Mouse (Mus musculus) B cell, adult 62 days (primary cell): ENCODE data around the gene Pigv. TPM values are rescaled to one million over a fixed set of nuclear protein-coding genes. Genes with fewer than 3 reads are reported as not detected.

Experiments
- total RNA-seq: library from RNA; stranded (reverse); gene quantifications from 4 replicates; pipeline ENCODE4 v1.2.4, GENCODE M21; 2023

Pigv gene
- 15.6 to 23.0 TPM (median 22.3 TPM) in 4 replicates for total RNA-seq

DNA sequence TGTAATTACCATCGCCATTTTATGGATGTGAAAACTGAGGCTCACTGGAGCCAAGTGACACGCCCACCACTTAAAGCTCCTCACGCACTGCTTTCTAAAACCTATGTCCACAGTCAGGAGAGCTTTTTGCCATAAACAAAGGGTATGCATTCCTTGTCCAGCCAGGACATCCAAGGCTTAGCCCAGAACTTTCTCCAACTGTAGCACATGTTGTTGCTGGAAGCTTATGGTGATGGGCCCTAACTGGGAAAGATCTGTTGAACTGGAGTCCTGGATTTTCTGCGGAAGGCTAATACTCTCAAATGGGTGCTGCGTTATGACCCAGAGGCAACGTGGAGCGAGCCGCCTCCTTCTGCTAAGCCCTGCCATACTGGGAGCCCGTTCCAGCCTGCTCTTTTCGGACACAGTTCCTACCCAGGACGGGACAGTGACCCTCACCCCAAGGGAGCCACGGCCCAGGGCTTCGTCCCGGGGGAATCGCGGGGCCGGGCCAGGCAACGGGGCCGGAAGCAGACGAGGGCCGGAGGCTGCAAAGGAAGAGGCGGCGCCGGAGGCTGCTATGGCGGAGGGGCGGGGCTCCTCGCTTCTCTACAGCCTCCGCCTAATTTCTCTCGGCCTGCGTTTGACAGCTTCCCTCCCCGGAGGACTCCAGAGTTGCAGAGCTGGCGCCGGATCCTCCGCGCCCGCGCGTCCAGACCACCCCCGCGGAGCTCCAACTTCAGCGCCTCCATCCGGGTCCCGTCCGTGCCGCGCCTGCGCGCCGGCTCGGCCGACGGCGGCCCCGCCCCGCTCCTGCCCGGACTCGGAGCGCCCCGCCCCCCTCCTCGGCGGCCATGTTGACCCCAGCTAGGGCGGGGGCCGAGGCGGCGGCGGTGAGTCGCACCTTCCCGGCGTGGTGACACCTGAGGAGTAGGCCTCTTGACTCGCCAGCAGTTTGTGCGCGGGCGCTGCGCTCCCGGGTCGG is at the start of gene Pigv:
Gene Pigv, minus strand, starts transcription at position 767 of the 964 bp plus-strand sequence.

DNA sequence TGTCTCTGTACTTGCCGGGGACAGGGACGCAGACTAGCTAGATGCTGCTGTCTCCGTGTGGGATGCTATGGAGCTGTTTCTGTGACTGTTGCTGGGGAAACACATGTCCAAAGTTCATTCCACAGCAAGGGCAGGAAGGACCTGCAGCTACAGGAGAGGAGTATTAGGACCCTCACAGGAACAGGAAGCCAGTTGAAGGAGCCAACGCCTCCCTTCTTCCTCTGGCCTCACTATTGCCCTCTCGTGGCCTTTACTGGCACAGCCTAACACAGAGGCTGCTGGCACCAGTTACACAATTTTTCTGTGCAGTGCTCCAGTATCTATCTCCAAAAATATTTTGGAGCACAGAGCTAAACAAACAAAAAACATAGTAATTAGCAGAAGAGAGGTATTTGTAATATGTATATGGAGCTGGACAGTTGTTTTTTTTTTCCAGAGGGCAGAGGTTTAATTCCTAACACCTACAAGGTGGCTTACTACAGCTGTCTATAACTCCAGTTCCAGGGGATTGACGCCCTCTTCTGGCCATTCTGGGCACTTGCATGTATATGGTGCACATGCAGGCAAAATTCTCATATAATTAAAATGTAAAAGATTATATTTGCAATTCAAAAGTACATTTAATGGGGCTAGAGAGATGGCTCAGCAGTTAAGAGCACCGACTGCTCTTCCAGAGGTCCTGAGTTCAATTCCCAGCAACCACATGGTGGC is 22.3 kb downstream of the Pigv start, which contains the start of gene Zdhhc18:
Gene Zdhhc18, minus strand, starts transcription at position 166 of the 711 bp plus-strand sequence.

Other genes with a start within 250 kb of the Pigv start
- gene Tent5b, start 192.5 kb downstream of the Pigv start, total RNA-seq, result not detected in 4 replicates
- not detected in 4 replicates for gene Trnp1, start 174.1 kb downstream of the Pigv start, total RNA-seq
- 0.24 TPM in 1 of 4 replicates, not detected in the others for gene Kdf1, start 153.7 kb downstream of the Pigv start, total RNA-seq
- gene Nudc, start 126.7 kb downstream of the Pigv start, total RNA-seq, result 95.5 to 116 TPM (median 105 TPM) in 4 replicates
- not detected in 4 replicates for gene Nr0b2, start 119.3 kb downstream of the Pigv start, total RNA-seq
- gene Gpatch3, start 97.9 kb downstream of the Pigv start, total RNA-seq, result 29.0 to 32.7 TPM (median 31.2 TPM) in 4 replicates
- 22.5 to 27.9 TPM (median 25.7 TPM) in 4 replicates for gene Gpn2, start 88.3 kb downstream of the Pigv start, total RNA-seq
- gene Sfn, start 70.5 kb downstream of the Pigv start, total RNA-seq, result 52.4 to 56.8 TPM (median 53.5 TPM) in 4 replicates
- 256 to 275 TPM (median 267 TPM) in 4 replicates for gene Zdhhc18, start 22.5 kb downstream of the Pigv start, total RNA-seq
- gene Arid1a, start 84.1 kb upstream of the Pigv start, total RNA-seq, result 322 to 337 TPM (median 331 TPM) in 4 replicates
- 69.7 to 87.8 TPM (median 78.9 TPM) in 4 replicates for gene Rps6ka1, start 215.2 kb upstream of the Pigv start, total RNA-seq